Mouse (Mus musculus) kidney, postnatal 0 days (tissue): Measurements from ENCODE around the gene Stx3. TPM values are rescaled to one million over a fixed set of nuclear protein-coding genes. Genes with fewer than 3 reads are reported as not detected.
A peak's percentile ranks its signal among the peaks of the same experiment; 100 is the strongest.

ENCODE experiments used
- ATAC-seq: fragments of 200-750 bp; cut with Nextera tagmentation; replicated peaks from 2 replicates; pipeline ENCODE4 v1.8.0; 2017; ENCODE audit warnings: low read depth, moderate number of reproducible peaks, moderate TSS enrichment, moderate library complexity; ENCODE audit not compliant: low FRiP score
- DNase-seq: peaks from one replicate; pipeline ENCODE4 v3.0.0-alpha.2; 2016; ENCODE audit warnings: low spot score
- H3K27ac ChIP-seq: fragments of 300-500 bp; sonication (generic); 2 replicates; pipeline ENCODE4 v1.5.1; 2014; ENCODE audit warnings: mild to moderate bottlenecking
- H3K27me3 ChIP-seq: fragments of 300-500 bp; sonication (generic); 2 replicates; pipeline ENCODE4 v1.6.1; 2014; ENCODE audit warnings: low read length, mixed read lengths; ENCODE audit not compliant: insufficient read depth
- H3K36me3 ChIP-seq: fragments of 300-500 bp; sonication (generic); 2 replicates; pipeline ENCODE4 v1.6.1; 2014; ENCODE audit warnings: low read length, mixed read lengths; ENCODE audit not compliant: insufficient read depth
- H3K4me1 ChIP-seq: fragments of 300-500 bp; sonication (generic); replicated peaks from 2 replicates; pipeline ENCODE4 v1.6.1; 2014; ENCODE audit warnings: antibody characterized with exemption, low read length, mixed read lengths; ENCODE audit not compliant: insufficient read depth
- H3K4me2 ChIP-seq: fragments of 300-500 bp; sonication (generic); 2 replicates; pipeline ENCODE4 v1.6.1; 2014; ENCODE audit warnings: mild to moderate bottlenecking, low read length, moderate library complexity, mixed read lengths
- H3K4me3 ChIP-seq: fragments of 300-500 bp; sonication (generic); replicated peaks from 2 replicates; pipeline ENCODE4 v1.5.1; 2014; ENCODE audit warnings: low read depth, low read length
- H3K9ac ChIP-seq: fragments of 300-500 bp; sonication (generic); 2 replicates; pipeline ENCODE4 v1.6.1; 2014; ENCODE audit warnings: low read depth, low read length
- H3K9me3 ChIP-seq: fragments of 300-500 bp; sonication (generic); replicated peaks from 2 replicates; pipeline ENCODE4 v1.6.1; 2016; ENCODE audit warnings: low read length, inconsistent platforms, mixed read lengths
- CTCF ChIP-seq: IDR thresholded peaks from 2 replicates; pipeline ENCODE4 v1.5.1; 2016; ENCODE audit warnings: antibody characterized with exemption, low read depth, mild to moderate bottlenecking, moderate library complexity
- WGBS: fragments of 180-500 bp; shearing (Covaris S2); extraction: QIAGEN DNeasy Blood & Tissue Kit; methylation state at CpG from one replicate; pipeline ENCODE4 v1.1.7; 2014; 5-methylcytosine and 5-hydroxymethylcytosine counted together
- polyA plus RNA-seq: library from polyadenylated mRNA; unstranded; fragments of >200 nt; fragmentation: Nextera tagmentation; extraction: Ambion mirVana; gene quantifications from 2 replicates; pipeline ENCODE4 v1.2.1, GENCODE M21; 2015

The Stx3 gene
- polyA plus RNA-seq, 1 experiment from 2014 or later: 42.5 TPM

DNA sequence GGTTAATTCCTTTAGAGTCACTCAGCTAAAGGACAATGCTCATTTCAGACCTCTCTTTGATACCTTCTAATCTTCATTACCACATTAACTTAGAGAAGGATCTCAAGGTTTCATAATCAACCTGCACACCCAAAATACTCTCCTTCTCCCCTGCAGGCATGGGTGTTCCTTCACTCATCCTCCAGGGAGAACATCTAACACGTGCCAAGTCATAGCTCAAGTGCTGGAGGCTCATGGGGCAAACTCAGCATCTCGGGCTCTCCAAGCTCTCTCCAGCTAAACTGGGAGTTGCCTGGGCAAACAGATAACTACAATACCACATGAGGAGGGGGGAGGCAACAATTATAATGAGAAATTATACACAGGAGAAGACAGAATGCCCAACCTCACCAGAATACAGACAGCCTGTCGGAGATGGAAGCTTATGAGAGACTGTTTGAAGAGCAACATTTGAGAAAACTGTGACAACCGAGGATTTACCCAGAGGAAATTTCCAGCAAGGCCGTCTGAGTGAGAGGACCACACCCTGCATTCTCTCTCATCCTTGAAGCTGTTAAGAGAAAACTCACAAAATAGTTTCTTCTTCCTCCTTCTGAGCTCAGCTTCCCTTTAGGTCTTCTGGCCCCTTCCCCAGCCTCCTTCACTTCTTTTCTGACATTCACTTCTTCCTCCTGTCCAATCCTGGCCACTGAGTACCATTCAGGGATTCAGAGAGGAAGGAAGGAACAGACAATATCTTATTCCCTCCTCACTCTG is 9.0 kb downstream of the Stx3 start:
- Histone ChIP-seq H3K4me2 (no peak overlapping the region), H3K4me3 (no peak overlapping the region), H3K36me3 (no peaks in the 10 kb centered on the region), H3K9ac (no peak overlapping the region), H3K27ac (0 out of 2 replicates have a peak overlapping the region, but pooled peaks have one; percentile 2), H3K27me3 (no peaks in the 10 kb centered on the region), H3K9me3 (no peaks in the 10 kb centered on the region), H3K4me1 (peaks cover 4% of the 10 kb centered on the region; the same call in 1 of the 2 replicates)
- DNase-seq: no peak
- 66% methylated on average over 5 of the region's 5 CpGs for WGBS
- no peak for TF ChIP-seq CTCF
- no peak for ATAC-seq

DNA sequence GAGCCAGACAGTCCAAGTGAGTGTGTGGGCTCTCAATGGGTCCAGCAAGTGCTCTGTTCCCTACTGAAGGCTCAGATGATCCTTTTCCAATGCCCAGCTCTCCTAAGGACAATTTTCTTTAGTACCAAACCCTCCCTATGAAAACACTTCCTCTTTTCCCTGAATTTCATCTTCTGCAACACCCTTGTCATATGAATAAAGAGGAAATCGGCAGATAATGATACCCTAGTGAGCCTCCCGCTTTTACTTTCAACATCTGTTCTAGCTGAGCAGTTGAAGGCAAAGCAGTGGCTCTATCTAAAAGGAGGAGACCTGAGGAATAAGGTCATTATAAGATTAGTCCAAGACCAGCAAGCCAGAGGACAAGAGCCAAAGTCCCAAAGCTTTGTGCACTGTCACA is 10.8 kb downstream of the Stx3 start:
- Histone ChIP-seq H3K4me2 (no peak overlapping the region), H3K36me3 (no peaks in the 10 kb centered on the region), H3K4me1 (no peaks in the 10 kb centered on the region; the same call in 1 of the 2 replicates), H3K9me3 (no peaks in the 10 kb centered on the region), H3K9ac (no peak overlapping the region), H3K27ac (no peak overlapping the region), H3K27me3 (no peaks in the 10 kb centered on the region), H3K4me3 (no peak overlapping the region)
- no peak for DNase-seq
- ATAC-seq: no peak
- no peak for TF ChIP-seq CTCF
- WGBS: 90% methylated on average over 2 of the region's 2 CpGs

DNA sequence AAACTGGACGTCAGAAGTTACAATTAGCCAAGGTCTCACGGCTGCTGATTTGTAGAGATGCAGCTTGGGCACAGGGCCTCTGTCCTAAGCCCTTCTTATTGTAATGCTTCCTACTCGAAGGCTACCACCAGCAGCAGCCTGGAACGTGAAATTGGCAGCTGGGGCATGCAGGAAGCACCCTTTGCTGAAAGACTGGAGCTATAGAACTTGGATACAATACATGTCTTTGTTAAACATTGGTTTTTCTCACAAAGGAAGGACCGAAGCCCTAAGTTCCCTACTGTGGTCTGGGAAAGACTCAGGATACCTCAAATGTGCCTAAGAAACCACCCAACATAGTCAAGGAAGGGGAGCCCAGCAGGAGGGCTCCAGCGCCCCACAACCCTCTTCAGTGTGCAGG is 11.4 kb downstream of the Stx3 start:
- Histone ChIP-seq H3K9me3 (no peaks in the 10 kb centered on the region), H3K4me2 (no peak overlapping the region), H3K4me3 (no peak overlapping the region), H3K36me3 (no peaks in the 10 kb centered on the region), H3K9ac (no peak overlapping the region), H3K27me3 (no peaks in the 10 kb centered on the region), H3K4me1 (no peaks in the 10 kb centered on the region), H3K27ac (no peak overlapping the region)
- no peak for TF ChIP-seq CTCF
- DNase-seq: no peak
- WGBS: 75% methylated on average over 6 of the region's 6 CpGs
- no peak for ATAC-seq

DNA sequence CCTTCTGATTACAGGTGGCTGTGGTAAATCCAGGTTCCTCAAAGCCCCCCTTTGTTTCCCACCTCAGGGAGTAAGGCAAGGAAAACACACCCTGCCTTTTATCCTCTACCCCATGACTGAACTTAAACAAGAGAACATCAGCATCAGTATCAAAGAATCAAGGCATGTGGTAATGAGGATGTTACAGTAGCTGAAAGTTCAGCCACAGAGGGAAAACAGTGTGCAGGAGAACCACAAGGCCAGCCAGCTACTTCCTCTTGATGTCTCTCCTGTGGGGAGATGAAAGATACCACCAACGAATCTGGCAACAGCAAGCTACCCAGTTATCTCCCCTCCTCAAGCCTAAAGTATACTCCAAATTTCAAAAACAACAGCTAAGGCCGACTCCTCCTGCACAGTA is 12.0 kb downstream of the Stx3 start:
- Histone ChIP-seq H3K4me3 (no peak overlapping the region), H3K27me3 (no peaks in the 10 kb centered on the region), H3K9ac (no peak overlapping the region), H3K4me1 (no peaks in the 10 kb centered on the region), H3K9me3 (no peaks in the 10 kb centered on the region), H3K27ac (no peak overlapping the region), H3K36me3 (0 out of 2 replicates have a peak, but pooled peaks cover 1% of the 10 kb centered on the region), H3K4me2 (no peak overlapping the region)
- ATAC-seq (no peak), DNase-seq (no peak)
- 75% methylated on average over 2 of the region's 2 CpGs for WGBS
- no peak for TF ChIP-seq CTCF

DNA sequence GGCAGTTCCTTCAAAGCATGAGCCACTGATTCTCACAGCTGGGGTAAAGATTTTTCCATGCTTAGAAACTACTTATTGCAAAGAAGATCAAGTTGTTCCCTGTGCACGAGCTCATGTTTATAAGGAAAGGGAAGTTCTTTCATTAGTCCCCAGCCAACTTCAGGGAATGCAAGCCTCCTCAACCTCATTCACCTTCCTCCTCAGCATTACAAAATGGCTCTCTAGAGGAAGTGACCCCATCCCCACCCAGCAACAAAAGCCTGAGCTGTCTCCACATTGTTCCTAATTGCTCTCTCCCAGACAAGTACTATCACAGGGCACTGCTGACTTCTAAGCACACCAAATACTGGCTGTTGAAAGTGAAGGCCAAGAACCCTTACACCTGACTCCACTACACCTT is 14.8 kb downstream of the Stx3 start:
- ATAC-seq: no peak
- Histone ChIP-seq H3K9me3 (no peaks in the 10 kb centered on the region), H3K9ac (no peak overlapping the region), H3K27ac (no peak overlapping the region), H3K4me2 (no peak overlapping the region), H3K36me3 (0 out of 2 replicates have a peak, but pooled peaks cover 3% of the 10 kb centered on the region), H3K4me3 (no peak overlapping the region), H3K4me1 (no peaks in the 10 kb centered on the region), H3K27me3 (no peaks in the 10 kb centered on the region)
- DNase-seq: no peak
- 40% methylated on average over 1 of the region's 1 CpGs for WGBS
- no peak for TF ChIP-seq CTCF

DNA sequence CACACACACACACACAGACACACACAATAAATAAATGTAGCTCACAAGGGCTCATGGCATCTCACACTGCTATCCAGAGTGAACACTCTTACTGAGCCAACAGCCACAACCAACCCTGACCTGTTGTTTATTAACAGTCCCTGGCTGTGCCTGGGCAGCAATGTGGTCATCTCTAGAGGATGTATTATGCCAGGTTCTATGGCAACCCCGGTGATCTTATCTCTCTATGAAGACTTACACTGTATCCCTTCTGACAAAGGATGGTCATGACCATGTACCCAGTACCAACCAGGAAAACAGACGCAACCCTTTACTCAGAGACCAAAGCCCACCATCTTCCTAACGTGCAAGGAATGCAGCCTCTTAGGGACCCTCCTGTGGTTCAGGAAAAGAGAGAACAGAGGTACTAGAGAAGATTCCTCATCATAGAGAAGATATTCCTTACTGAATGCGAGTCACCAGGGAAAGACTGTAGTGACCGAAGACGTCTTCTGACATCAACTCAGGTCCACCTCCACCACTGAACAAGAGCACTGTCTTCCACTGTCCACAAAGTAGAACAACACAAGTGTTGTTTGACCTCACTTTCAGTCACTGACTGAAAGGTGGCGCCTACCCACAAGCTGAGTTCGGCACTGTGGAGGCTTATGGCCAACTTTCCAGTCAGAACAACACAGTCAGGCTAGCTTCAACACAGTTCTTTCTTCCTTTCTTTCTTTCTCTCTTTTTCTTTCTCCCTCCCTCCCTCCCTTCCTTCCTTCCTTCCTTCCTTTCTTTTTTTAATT is 18.5 kb downstream of the Stx3 start:
- peak; percentile 41; the same call in 1 of the 2 replicates for TF ChIP-seq CTCF

More for the DNA sequence above, 18.5 kb downstream of the Stx3 start:
- H3K36me3 ChIP-seq: 0 out of 2 replicates have a peak, but pooled peaks cover 3% of the 10 kb centered on the region
- H3K4me3 ChIP-seq: no peak overlapping the region
- DNase-seq: peak; percentile 28
- no peak overlapping the region for H3K27ac ChIP-seq
- WGBS: 74% methylated on average over 8 of the region's 8 CpGs
- H3K27me3 ChIP-seq: no peaks in the 10 kb centered on the region
- no peak overlapping the region for H3K9ac ChIP-seq
- ATAC-seq: peak; percentile 79
- H3K4me1 ChIP-seq: no peaks in the 10 kb centered on the region
- no peak overlapping the region for H3K4me2 ChIP-seq
- no peaks in the 10 kb centered on the region for H3K9me3 ChIP-seq
